Mouse (Mus musculus) thymus, adult 2 months (tissue): ENCODE data around the gene Hnrnpc.

ENCODE experiments used
- CTCF ChIP-seq: fragments of 200-500 bp; IDR thresholded peaks from 2 replicates; pipeline ENCODE4 v1.5.1; 2012; ENCODE audit warnings: mild to moderate bottlenecking, control low read depth, low read length, moderate library complexity, borderline replicate concordance; ENCODE audit not compliant: control insufficient read depth, poor library complexity, insufficient read depth; ENCODE audit errors: extremely low read depth
- POLR2A ChIP-seq: fragments of 200-500 bp; IDR thresholded peaks from 2 replicates; pipeline ENCODE4 v1.6.1; 2012; ENCODE audit warnings: mild to moderate bottlenecking, low read length, control low read depth, moderate library complexity; ENCODE audit not compliant: control insufficient read depth, poor library complexity, insufficient read depth; ENCODE audit errors: extremely low read depth

GRCm38 (mm10) chr14:52066135-52066534, 37.7 kb downstream of the Hnrnpc start:
- TF ChIP-seq POLR2A (no peak), CTCF (no peak)
